Comparison of ENCODE assay signal across 13 mouse cellular contexts in the genomic region with DNA sequence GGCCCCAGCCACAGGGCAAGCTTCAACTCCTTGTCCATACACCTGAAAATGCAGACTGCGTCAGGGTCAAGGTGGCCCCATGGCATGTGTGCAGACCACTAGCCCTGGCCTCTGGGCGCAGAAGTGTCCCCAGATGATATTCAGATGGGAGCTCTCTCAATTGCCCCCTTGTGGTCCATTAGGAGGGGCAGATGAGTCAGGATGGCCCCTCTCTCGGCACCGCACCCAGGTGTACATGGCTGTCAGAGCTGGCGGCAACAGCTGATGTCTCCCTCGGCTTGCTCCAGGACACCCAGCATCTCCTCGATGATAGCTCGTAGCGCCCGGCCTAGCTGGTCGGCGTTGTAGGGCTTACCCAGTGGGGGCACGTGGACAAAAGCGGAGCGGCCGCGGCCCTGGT. TPM values are rescaled to one million over a fixed set of nuclear protein-coding genes. Genes with fewer than 3 reads are reported as not detected.
DNase-seq lines count a peak whose midpoint lies in the region; ATAC-seq lines count a peak whose summit lies in the region.
"Had no signal": no experiment of that assay in that cellular context is flagged by ENCODE, and none has a peak within 500 bp of the region (broad histone marks: within the 10 kb centered on the region; RNA-seq: fewer than 3 reads in every experiment).

No protein-coding gene starts in this region.

- H3K27me3 ChIP-seq in embryonic facial prominence, embryonic 15.5 days, result no peaks in the 10 kb centered on the region
- H3K27me3 ChIP-seq in embryonic facial prominence, embryonic 10.5 days (replicated peaks; ENCODE audit: low read depth, poor library complexity, severe bottlenecking), result no peaks in the 10 kb centered on the region
- H3K27me3 ChIP-seq in heart, embryonic 15.5 days, result no peaks in the 10 kb centered on the region
- H3K27me3 ChIP-seq in midbrain, embryonic 10.5 days (ENCODE audit: low read depth, poor library complexity, severe bottlenecking), result no peaks in the 10 kb centered on the region; the same call in 1 of the 2 replicates
- no peaks in the 10 kb centered on the region for H3K27me3 ChIP-seq in midbrain, embryonic 11.5 days (ENCODE audit: control insufficient read depth, insufficient read depth, low read length)
- no peaks in the 10 kb centered on the region for H3K27me3 ChIP-seq in neural tube, embryonic 13.5 days
- H3K27me3 ChIP-seq: embryonic facial prominence, embryonic 12.5 days; limb, embryonic 15.5 days had no signal

- H3K9me3 ChIP-seq in embryonic facial prominence, embryonic 15.5 days (replicated peaks), result no peaks in the 10 kb centered on the region
- H3K9me3 ChIP-seq in embryonic facial prominence, embryonic 10.5 days, result no peaks in the 10 kb centered on the region
- no peaks in the 10 kb centered on the region for H3K9me3 ChIP-seq in heart, embryonic 15.5 days (replicated peaks)
- H3K9me3 ChIP-seq in midbrain, embryonic 10.5 days (replicated peaks), result no peaks in the 10 kb centered on the region
- no peaks in the 10 kb centered on the region for H3K9me3 ChIP-seq in midbrain, embryonic 11.5 days (ENCODE audit: control insufficient read depth, low read length)
- no peaks in the 10 kb centered on the region for H3K9me3 ChIP-seq in neural tube, embryonic 13.5 days
- H3K9me3 ChIP-seq: embryonic facial prominence, embryonic 12.5 days; limb, embryonic 15.5 days had no signal

- H3K4me2 ChIP-seq in embryonic facial prominence, embryonic 15.5 days (replicated peaks), result no peak overlapping the region
- no peak overlapping the region for H3K4me2 ChIP-seq in heart, embryonic 15.5 days
- no peak overlapping the region for H3K4me2 ChIP-seq in midbrain, embryonic 11.5 days
- H3K4me2 ChIP-seq in neural tube, embryonic 13.5 days, result no peak overlapping the region
- H3K4me2 ChIP-seq: embryonic facial prominence, embryonic 12.5 days; limb, embryonic 15.5 days had no signal

- ATAC-seq in embryonic facial prominence, embryonic 15.5 days (ENCODE audit: insufficient number of reproducible peaks, low FRiP score, low TSS enrichment, low read depth), result no peak
- ATAC-seq in heart, embryonic 15.5 days (replicated peaks; ENCODE audit: insufficient number of reproducible peaks, insufficient read depth, low FRiP score, low read depth), result no peak
- no peak for ATAC-seq in midbrain, embryonic 11.5 days (ENCODE audit: low FRiP score)
- no peak for ATAC-seq in neural tube, embryonic 13.5 days (ENCODE audit: low read depth)

- no peak overlapping the region for H3K4me3 ChIP-seq in embryonic facial prominence, embryonic 15.5 days (replicated peaks)
- no peak overlapping the region for H3K4me3 ChIP-seq in embryonic facial prominence, embryonic 10.5 days
- H3K4me3 ChIP-seq in heart, embryonic 15.5 days, result no peak overlapping the region
- H3K4me3 ChIP-seq in midbrain, embryonic 10.5 days, result no peak overlapping the region
- no peak overlapping the region for H3K4me3 ChIP-seq in midbrain, embryonic 11.5 days (ENCODE audit: low read depth, low read length)
- no peak overlapping the region for H3K4me3 ChIP-seq in neural tube, embryonic 13.5 days
- H3K4me3 ChIP-seq: embryonic facial prominence, embryonic 12.5 days; limb, embryonic 15.5 days had no signal

- no peak overlapping the region for H3K9ac ChIP-seq in embryonic facial prominence, embryonic 15.5 days
- no peak overlapping the region for H3K9ac ChIP-seq in heart, embryonic 15.5 days
- no peak overlapping the region for H3K9ac ChIP-seq in midbrain, embryonic 11.5 days (ENCODE audit: low read length)
- H3K9ac ChIP-seq in neural tube, embryonic 13.5 days, result peak overlapping the region; percentile 22; the same call in 1 of the 2 replicates
- H3K9ac ChIP-seq: embryonic facial prominence, embryonic 12.5 days; limb, embryonic 15.5 days had no signal

- 94% methylated on average over 17 of the region's 17 CpGs for WGBS in embryonic facial prominence, embryonic 15.5 days
- WGBS in embryonic facial prominence, embryonic 10.5 days, result 93% methylated on average over 17 of the region's 17 CpGs
- WGBS in heart, embryonic 15.5 days, result 89% methylated on average over 17 of the region's 17 CpGs
- 94% methylated on average over 17 of the region's 17 CpGs for WGBS in midbrain, embryonic 10.5 days
- 94% methylated on average over 17 of the region's 17 CpGs for WGBS in midbrain, embryonic 11.5 days
- WGBS in neural tube, embryonic 13.5 days, result 86% methylated on average over 17 of the region's 17 CpGs

- no peak for DNase-seq in embryonic facial prominence, embryonic 10.5 days (ENCODE audit: low spot score)
- no peak for DNase-seq in heart, adult 9 months (ENCODE audit: low spot score in 2 of 2)
- DNase-seq in midbrain, embryonic 10.5 days (ENCODE audit: low spot score), result no peak
- no peak for DNase-seq in midbrain, embryonic 11.5 days (ENCODE audit: low spot score, missing footprints)
- DNase-seq in frontal cortex, postnatal 14 days (ENCODE audit: low spot score in 2 of 2), result no peak
- DNase-seq: adrenal gland, postnatal 14 days; cerebellum, postnatal 25 days; lung, postnatal 36 days had no signal

- peaks cover 26% of the 10 kb centered on the region for H3K4me1 ChIP-seq in embryonic facial prominence, embryonic 15.5 days
- H3K4me1 ChIP-seq in embryonic facial prominence, embryonic 10.5 days, result peaks cover 62% of the 10 kb centered on the region
- H3K4me1 ChIP-seq in heart, embryonic 15.5 days (replicated peaks), result peaks cover 51% of the 10 kb centered on the region
- peaks cover 63% of the 10 kb centered on the region for H3K4me1 ChIP-seq in midbrain, embryonic 10.5 days
- H3K4me1 ChIP-seq in midbrain, embryonic 11.5 days (ENCODE audit: control insufficient read depth, insufficient read depth, low read length), result peaks cover 21% of the 10 kb centered on the region
- H3K4me1 ChIP-seq in neural tube, embryonic 13.5 days (replicated peaks), result peaks cover 91% of the 10 kb centered on the region

- H3K27ac ChIP-seq in embryonic facial prominence, embryonic 15.5 days (replicated peaks), result 0 out of 2 replicates have a peak overlapping the region, but pooled peaks have one; percentile 60
- H3K27ac ChIP-seq in embryonic facial prominence, embryonic 10.5 days (replicated peaks), result no peak overlapping the region
- H3K27ac ChIP-seq in heart, embryonic 15.5 days, result peak overlapping the region; percentile 89
- H3K27ac ChIP-seq in midbrain, embryonic 10.5 days (replicated peaks), result peak overlapping the region; percentile 38; the same call in 1 of the 2 replicates
- H3K27ac ChIP-seq in midbrain, embryonic 11.5 days (ENCODE audit: low read depth, low read length), result no peak overlapping the region
- peak overlapping the region; percentile 90 for H3K27ac ChIP-seq in neural tube, embryonic 13.5 days (replicated peaks)
- H3K27ac ChIP-seq: embryonic facial prominence, embryonic 12.5 days had no signal

- peaks cover 38% of the 10 kb centered on the region for H3K36me3 ChIP-seq in embryonic facial prominence, embryonic 15.5 days
- H3K36me3 ChIP-seq in embryonic facial prominence, embryonic 10.5 days (replicated peaks), result peaks cover 65% of the 10 kb centered on the region
- H3K36me3 ChIP-seq in heart, embryonic 15.5 days, result peaks cover 41% of the 10 kb centered on the region
- H3K36me3 ChIP-seq in midbrain, embryonic 10.5 days, result peaks cover 59% of the 10 kb centered on the region
- peaks cover 12% of the 10 kb centered on the region for H3K36me3 ChIP-seq in midbrain, embryonic 11.5 days (ENCODE audit: control insufficient read depth, insufficient read depth, low read length)
- peaks cover 54% of the 10 kb centered on the region for H3K36me3 ChIP-seq in neural tube, embryonic 13.5 days

RNA-seq across cellular contexts. Expression of a gene that starts 9.8 kb away (rescaled TPM):
- polyA plus RNA-seq in embryonic facial prominence, embryonic 15.5 days (2015; fragmentation: Nextera tagmentation; extraction: Ambion mirVana), result 52.1 and 56.6 TPM in 2 replicates
- polyA plus RNA-seq in embryonic facial prominence, embryonic 10.5 days (2016; fragmentation: Nextera tagmentation; extraction: Ambion mirVana), result 51.8 and 52.7 TPM in 2 replicates
- polyA plus RNA-seq in heart, embryonic 15.5 days (2015; fragmentation: Nextera tagmentation; extraction: Ambion mirVana), result 32.2 and 36.3 TPM in 2 replicates
- polyA plus RNA-seq in midbrain, embryonic 10.5 days (2016; fragmentation: Nextera tagmentation; extraction: Ambion mirVana), result 51.8 and 89.7 TPM in 2 replicates
- 103 and 108 TPM in 2 replicates for polyA plus RNA-seq in midbrain, embryonic 11.5 days (2014; fragmentation: Nextera tagmentation; extraction: Ambion mirVana)
- 102 and 108 TPM in 2 replicates for polyA plus RNA-seq in neural tube, embryonic 13.5 days (2015; fragmentation: Nextera tagmentation; extraction: Ambion mirVana)

RNA-seq across cellular contexts. Expression of a gene that starts 18.1 kb away (rescaled TPM):
- 0.16 TPM in 2 replicates for polyA plus RNA-seq in embryonic facial prominence, embryonic 15.5 days (2015; fragmentation: Nextera tagmentation; extraction: Ambion mirVana)
- polyA plus RNA-seq in embryonic facial prominence, embryonic 10.5 days (2016; fragmentation: Nextera tagmentation; extraction: Ambion mirVana), result 0.14 TPM in 1 of 2 replicates, not detected in the other
- 0.89 and 1.3 TPM in 2 replicates for polyA plus RNA-seq in heart, embryonic 15.5 days (2015; fragmentation: Nextera tagmentation; extraction: Ambion mirVana)
- not detected in 2 replicates for polyA plus RNA-seq in midbrain, embryonic 10.5 days (2016; fragmentation: Nextera tagmentation; extraction: Ambion mirVana)
- polyA plus RNA-seq in midbrain, embryonic 11.5 days (2014; fragmentation: Nextera tagmentation; extraction: Ambion mirVana), result 0.10 and 0.11 TPM in 2 replicates
- not detected in 2 replicates for polyA plus RNA-seq in neural tube, embryonic 13.5 days (2015; fragmentation: Nextera tagmentation; extraction: Ambion mirVana)
- polyA plus RNA-seq: embryonic facial prominence, embryonic 12.5 days had no signal

RNA-seq across cellular contexts. Expression of a gene that starts 22.7 kb away (rescaled TPM):
- 243 and 244 TPM in 2 replicates for polyA plus RNA-seq in embryonic facial prominence, embryonic 15.5 days (2015; fragmentation: Nextera tagmentation; extraction: Ambion mirVana)
- 347 and 351 TPM in 2 replicates for polyA plus RNA-seq in embryonic facial prominence, embryonic 10.5 days (2016; fragmentation: Nextera tagmentation; extraction: Ambion mirVana)
- 256 and 281 TPM in 2 replicates for polyA plus RNA-seq in heart, embryonic 15.5 days (2015; fragmentation: Nextera tagmentation; extraction: Ambion mirVana)
- polyA plus RNA-seq in midbrain, embryonic 10.5 days (2016; fragmentation: Nextera tagmentation; extraction: Ambion mirVana), result 315 and 355 TPM in 2 replicates
- 305 and 326 TPM in 2 replicates for polyA plus RNA-seq in midbrain, embryonic 11.5 days (2014; fragmentation: Nextera tagmentation; extraction: Ambion mirVana)
- 214 and 215 TPM in 2 replicates for polyA plus RNA-seq in neural tube, embryonic 13.5 days (2015; fragmentation: Nextera tagmentation; extraction: Ambion mirVana)

RNA-seq across cellular contexts. Expression of a gene that starts 34.4 kb away (rescaled TPM):
- 2.9 and 4.0 TPM in 2 replicates for polyA plus RNA-seq in embryonic facial prominence, embryonic 15.5 days (2015; fragmentation: Nextera tagmentation; extraction: Ambion mirVana)
- polyA plus RNA-seq in embryonic facial prominence, embryonic 10.5 days (2016; fragmentation: Nextera tagmentation; extraction: Ambion mirVana), result 0.77 and 0.79 TPM in 2 replicates
- polyA plus RNA-seq in heart, embryonic 15.5 days (2015; fragmentation: Nextera tagmentation; extraction: Ambion mirVana), result 1.4 and 3.4 TPM in 2 replicates
- polyA plus RNA-seq in midbrain, embryonic 10.5 days (2016; fragmentation: Nextera tagmentation; extraction: Ambion mirVana), result 1.1 and 1.2 TPM in 2 replicates
- 1.2 and 1.3 TPM in 2 replicates for polyA plus RNA-seq in midbrain, embryonic 11.5 days (2014; fragmentation: Nextera tagmentation; extraction: Ambion mirVana)
- 1.5 and 1.8 TPM in 2 replicates for polyA plus RNA-seq in neural tube, embryonic 13.5 days (2015; fragmentation: Nextera tagmentation; extraction: Ambion mirVana)

RNA-seq across cellular contexts. Expression of a gene that starts 41.7 kb away (rescaled TPM):
- 127 and 130 TPM in 2 replicates for polyA plus RNA-seq in embryonic facial prominence, embryonic 15.5 days (2015; fragmentation: Nextera tagmentation; extraction: Ambion mirVana)
- 105 and 109 TPM in 2 replicates for polyA plus RNA-seq in embryonic facial prominence, embryonic 10.5 days (2016; fragmentation: Nextera tagmentation; extraction: Ambion mirVana)
- 62.1 and 82.6 TPM in 2 replicates for polyA plus RNA-seq in heart, embryonic 15.5 days (2015; fragmentation: Nextera tagmentation; extraction: Ambion mirVana)
- polyA plus RNA-seq in midbrain, embryonic 10.5 days (2016; fragmentation: Nextera tagmentation; extraction: Ambion mirVana), result 73.3 and 78.8 TPM in 2 replicates
- polyA plus RNA-seq in midbrain, embryonic 11.5 days (2014; fragmentation: Nextera tagmentation; extraction: Ambion mirVana), result 87.8 and 96.9 TPM in 2 replicates
- 117 and 141 TPM in 2 replicates for polyA plus RNA-seq in neural tube, embryonic 13.5 days (2015; fragmentation: Nextera tagmentation; extraction: Ambion mirVana)

Comparison
In these comparisons a context has a peak if more than half of its experiments do, and no peak if none do; other contexts are left out.
1. H3K27ac ChIP-seq: peak in embryonic facial prominence, embryonic 15.5 days (single experiment), heart, embryonic 15.5 days (single experiment), midbrain, embryonic 10.5 days (single experiment) and neural tube, embryonic 13.5 days (single experiment); none in embryonic facial prominence, embryonic 10.5 days (single experiment) and midbrain, embryonic 11.5 days (single experiment).